Mouse (Mus musculus): Measurements from ENCODE around the gene Krtap5-2. TPM values are rescaled to one million over a fixed set of nuclear protein-coding genes. Genes with fewer than 3 reads are reported as not detected.
"Not testable (repeated sequence)": the region's sequence is repeated elsewhere in the genome, so short reads cannot be mapped to it uniquely, and the experiment has no call there.

Gene Krtap5-2
- polyA plus RNA-seq, 1 experiment from 2014 or later = not detected

DNA sequence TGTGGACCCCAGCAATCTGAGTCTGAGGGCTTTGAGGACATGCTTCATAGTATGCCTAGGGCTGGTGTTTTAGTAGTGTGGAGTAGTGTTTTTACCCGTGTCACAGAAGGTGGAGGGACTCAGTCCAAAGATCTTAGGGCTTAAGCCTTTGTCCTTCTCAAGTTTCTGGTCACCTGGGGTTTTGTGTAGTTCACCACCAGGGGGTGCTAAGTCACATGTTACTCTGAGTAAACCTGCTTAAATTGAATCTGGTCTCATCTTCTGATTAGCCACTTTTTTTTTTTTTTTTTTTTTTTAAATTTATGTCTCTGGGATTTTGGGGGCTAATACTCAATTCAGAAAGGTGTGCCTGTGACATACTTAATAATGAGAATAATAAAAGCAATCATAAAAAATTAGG lies 29.8 kb downstream of the Krtap5-2 start:
- 0% methylated on average over 1 of the region's 1 CpGs for whole genome bisulfite sequencing (ENCODE audit: insufficient replicate concordance)
- ATAC-seq (ENCODE audit: low read depth) = no peak
- Histone ChIP-seq H3K9ac (ENCODE audit: low read depth, low read length) (no peak overlapping the region), H3K4me2 (ENCODE audit: low read depth, low read length) (no peak overlapping the region), H3K4me1 (ENCODE audit: control insufficient read depth, low read depth, low read length) (no peaks in the 10 kb centered on the region), H3K9me3 (replicated peaks; ENCODE audit: control insufficient read depth, low read length) (no peaks in the 10 kb centered on the region), H3K27me3 (ENCODE audit: control insufficient read depth, insufficient read depth, low read depth, low read length) (no peaks in the 10 kb centered on the region), H3K36me3 (ENCODE audit: control insufficient read depth, insufficient read depth) (no peaks in the 10 kb centered on the region), H3K4me3 (ENCODE audit: low read depth, low read length) (no peak overlapping the region), H3K27ac (ENCODE audit: low read length) (no peak overlapping the region)

DNA sequence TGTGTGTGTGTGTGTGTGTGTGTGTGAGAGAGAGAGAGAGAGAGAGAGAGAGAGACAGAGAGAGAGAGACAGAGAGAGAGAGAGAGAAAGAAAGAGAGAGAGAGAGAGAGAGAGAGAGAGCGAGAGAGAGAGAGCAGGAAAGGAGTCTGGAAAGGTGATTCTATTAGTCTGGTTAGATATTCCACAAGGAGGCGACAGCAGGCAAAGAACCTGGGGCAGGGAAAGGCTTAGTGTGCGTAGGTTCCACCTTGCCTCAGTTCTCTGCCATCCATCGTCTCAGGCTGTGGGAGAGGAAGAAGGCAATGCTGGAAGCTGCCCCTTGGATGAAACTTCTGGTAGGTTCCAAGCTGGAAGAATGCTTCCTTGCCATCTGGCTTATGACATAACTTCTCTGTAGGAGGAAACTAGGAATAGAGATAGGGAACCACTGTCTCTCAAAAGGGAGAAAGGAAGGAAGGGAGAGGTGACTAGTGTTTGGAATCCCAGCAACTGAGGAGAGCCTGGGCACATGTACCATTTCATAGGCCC lies 30.3 kb downstream of the Krtap5-2 start:
- H3K9me3 ChIP-seq (replicated peaks; ENCODE audit: control insufficient read depth, low read length) = no peaks in the 10 kb centered on the region
- no peak overlapping the region for H3K4me3 ChIP-seq (ENCODE audit: low read depth, low read length)
- H3K9ac ChIP-seq (ENCODE audit: low read depth, low read length) = no peak overlapping the region
- no peaks in the 10 kb centered on the region for H3K36me3 ChIP-seq (ENCODE audit: control insufficient read depth, insufficient read depth)
- no peaks in the 10 kb centered on the region for H3K27me3 ChIP-seq (ENCODE audit: control insufficient read depth, insufficient read depth, low read depth, low read length)
- WGBS (ENCODE audit: insufficient replicate concordance) = 44% methylated on average over 4 of the region's 4 CpGs
- H3K4me1 ChIP-seq (ENCODE audit: control insufficient read depth, low read depth, low read length) = no peaks in the 10 kb centered on the region
- no peak overlapping the region for H3K27ac ChIP-seq (ENCODE audit: low read length)
- no peak for ATAC-seq (ENCODE audit: low read depth)
- H3K4me2 ChIP-seq (ENCODE audit: low read depth, low read length) = no peak overlapping the region

DNA sequence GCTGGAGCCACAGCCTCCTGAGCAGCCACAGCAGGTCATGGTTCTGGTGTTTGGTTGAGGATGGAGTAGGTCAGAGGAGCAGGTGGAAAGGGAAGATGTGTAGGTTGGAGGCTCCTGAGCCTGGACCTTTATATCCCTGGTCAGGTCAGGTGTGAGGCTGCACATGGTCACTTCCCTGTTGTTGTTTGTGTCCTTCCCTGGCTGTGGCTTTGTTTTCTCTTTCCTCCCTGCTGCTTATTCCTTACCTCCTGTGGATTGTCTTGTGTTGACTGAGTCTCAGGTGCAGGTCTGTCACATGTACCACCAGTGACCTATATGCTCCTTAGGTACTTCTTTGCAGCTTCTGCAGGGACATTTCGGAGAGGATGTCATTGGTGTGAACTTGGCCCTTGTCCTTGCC lies 31.3 kb downstream of the Krtap5-2 start, which contains the start of gene Gm45337:
Gm45337 (minus strand) TSS at position 101 of the 400 bp plus-strand sequence.
- 42% methylated on average over 1 of the region's 1 CpGs for WGBS (ENCODE audit: insufficient replicate concordance)

DNA sequence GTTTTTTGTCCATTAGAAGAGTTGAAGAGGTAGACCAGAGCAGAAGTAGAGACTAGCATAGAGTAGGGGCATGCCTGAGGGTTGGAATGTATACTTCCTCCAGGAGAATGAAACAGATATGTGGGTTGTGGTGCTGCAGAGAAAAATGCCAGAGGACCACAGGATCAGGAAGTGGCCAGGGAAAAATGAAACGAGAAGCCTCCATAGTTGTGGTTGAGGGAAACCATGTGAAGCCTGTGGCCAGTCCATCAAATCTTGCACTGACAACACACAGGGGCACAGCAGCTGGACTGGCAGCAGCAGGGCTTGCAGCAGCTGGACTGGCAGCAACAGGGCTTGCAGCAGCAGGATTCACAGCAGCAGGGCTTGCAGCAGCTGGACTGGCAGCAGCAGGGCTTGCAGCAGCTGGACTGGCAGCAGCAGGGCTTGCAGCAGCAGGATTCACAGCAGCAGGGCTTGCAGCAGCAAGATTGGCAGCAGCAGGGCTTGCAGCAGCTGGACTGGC lies 32.2 kb downstream of the Krtap5-2 start:
- not testable (repeated sequence) for H3K4me1 ChIP-seq (ENCODE audit: control insufficient read depth, low read depth, low read length); H3K4me2 ChIP-seq (ENCODE audit: low read depth, low read length); H3K27me3 ChIP-seq (ENCODE audit: control insufficient read depth, insufficient read depth, low read depth, low read length); H3K4me3 ChIP-seq (ENCODE audit: low read depth, low read length); H3K9ac ChIP-seq (ENCODE audit: low read depth, low read length); ATAC-seq (ENCODE audit: low read depth); H3K9me3 ChIP-seq (replicated peaks; ENCODE audit: control insufficient read depth, low read length); H3K27ac ChIP-seq (ENCODE audit: low read length); H3K36me3 ChIP-seq (ENCODE audit: control insufficient read depth, insufficient read depth)
- 0% methylated on average over 1 of the region's 1 CpGs for WGBS (ENCODE audit: insufficient replicate concordance)

More for the DNA sequence above, 31.3 kb downstream of the Krtap5-2 start, which contains the start of gene Gm45337:
- Histone ChIP-seq H3K4me1 (ENCODE audit: control insufficient read depth, low read depth, low read length) (no peaks in the 10 kb centered on the region), H3K9me3 (replicated peaks; ENCODE audit: control insufficient read depth, low read length) (no peaks in the 10 kb centered on the region), H3K27me3 (ENCODE audit: control insufficient read depth, insufficient read depth, low read depth, low read length) (no peaks in the 10 kb centered on the region), H3K9ac (ENCODE audit: low read depth, low read length) (no peak within 1 kb of the TSS), H3K27ac (ENCODE audit: low read length) (no peak within 1 kb of the TSS), H3K4me2 (ENCODE audit: low read depth, low read length) (no peak within 1 kb of the TSS), H3K36me3 (ENCODE audit: control insufficient read depth, insufficient read depth) (no peaks in the 10 kb centered on the region), H3K4me3 (ENCODE audit: low read depth, low read length) (no peak within 1 kb of the TSS)
- ATAC-seq (ENCODE audit: low read depth) = no peak

DNA sequence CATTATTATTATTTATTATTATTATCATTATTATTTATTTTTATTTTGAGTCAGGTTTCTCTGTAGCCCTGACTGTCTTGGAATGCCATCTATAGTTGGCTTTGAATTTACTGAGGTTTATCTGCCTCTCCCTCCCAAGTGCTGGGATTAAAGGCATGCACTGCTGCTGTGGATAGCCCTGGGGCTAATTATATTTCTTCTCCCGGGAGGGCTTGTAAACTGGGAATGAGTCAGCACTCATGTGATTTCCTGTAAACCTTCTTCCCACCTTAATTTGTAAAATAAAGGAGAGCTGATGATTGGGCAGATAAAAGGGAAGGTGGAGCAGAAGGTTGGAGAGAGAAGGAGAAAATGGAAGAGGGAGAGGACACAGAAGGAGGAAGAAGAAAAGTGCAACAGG lies 35.1 kb downstream of the Krtap5-2 start:
- ATAC-seq (ENCODE audit: low read depth) = no peak
- H3K4me3 ChIP-seq (ENCODE audit: low read depth, low read length) = no peak overlapping the region
- 18% methylated on average over 1 of the region's 1 CpGs for WGBS (ENCODE audit: insufficient replicate concordance)

DNA sequence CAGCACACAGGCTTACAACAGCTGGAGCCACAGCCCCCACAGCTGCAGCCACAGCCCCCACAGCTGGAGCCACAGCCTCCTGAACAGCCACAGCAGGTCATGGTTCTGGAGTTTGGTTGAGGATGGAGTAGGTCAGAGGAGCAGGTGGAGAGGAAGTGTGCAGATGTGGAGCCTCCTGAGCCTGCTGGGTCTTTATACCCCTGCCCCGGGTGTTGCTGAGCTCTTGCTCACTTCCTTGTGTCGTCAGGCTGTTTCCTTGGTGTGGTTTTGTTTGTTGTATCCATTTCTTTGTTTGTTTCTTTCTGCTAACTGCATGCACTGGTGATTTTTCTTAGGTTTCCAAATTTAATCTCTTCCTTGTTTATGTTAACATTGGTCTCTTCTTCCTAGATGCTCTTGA lies 39.9 kb downstream of the Krtap5-2 start, which contains the start of gene Gm39115:
Gm39115 (minus strand) TSS at position 101 of the 400 bp plus-strand sequence.
- not testable (repeated sequence) for H3K4me3 ChIP-seq (ENCODE audit: low read depth, low read length); H3K27me3 ChIP-seq (ENCODE audit: control insufficient read depth, insufficient read depth, low read depth, low read length); H3K4me1 ChIP-seq (ENCODE audit: control insufficient read depth, low read depth, low read length); H3K36me3 ChIP-seq (ENCODE audit: control insufficient read depth, insufficient read depth); H3K9ac ChIP-seq (ENCODE audit: low read depth, low read length); H3K4me2 ChIP-seq (ENCODE audit: low read depth, low read length); H3K9me3 ChIP-seq (replicated peaks; ENCODE audit: control insufficient read depth, low read length); ATAC-seq (ENCODE audit: low read depth); H3K27ac ChIP-seq (ENCODE audit: low read length)
- 2% methylated on average over 2 of the region's 2 CpGs for WGBS (ENCODE audit: insufficient replicate concordance)

More for the DNA sequence above, 35.1 kb downstream of the Krtap5-2 start:
- no peak overlapping the region for H3K9ac ChIP-seq (ENCODE audit: low read depth, low read length)
- H3K27ac ChIP-seq (ENCODE audit: low read length) = no peak overlapping the region
- H3K36me3 ChIP-seq (ENCODE audit: control insufficient read depth, insufficient read depth) = no peaks in the 10 kb centered on the region
- no peaks in the 10 kb centered on the region for H3K9me3 ChIP-seq (replicated peaks; ENCODE audit: control insufficient read depth, low read length)
- no peak overlapping the region for H3K4me2 ChIP-seq (ENCODE audit: low read depth, low read length)
- H3K4me1 ChIP-seq (ENCODE audit: control insufficient read depth, low read depth, low read length) = no peaks in the 10 kb centered on the region
- H3K27me3 ChIP-seq (ENCODE audit: control insufficient read depth, insufficient read depth, low read depth, low read length) = no peaks in the 10 kb centered on the region

DNA sequence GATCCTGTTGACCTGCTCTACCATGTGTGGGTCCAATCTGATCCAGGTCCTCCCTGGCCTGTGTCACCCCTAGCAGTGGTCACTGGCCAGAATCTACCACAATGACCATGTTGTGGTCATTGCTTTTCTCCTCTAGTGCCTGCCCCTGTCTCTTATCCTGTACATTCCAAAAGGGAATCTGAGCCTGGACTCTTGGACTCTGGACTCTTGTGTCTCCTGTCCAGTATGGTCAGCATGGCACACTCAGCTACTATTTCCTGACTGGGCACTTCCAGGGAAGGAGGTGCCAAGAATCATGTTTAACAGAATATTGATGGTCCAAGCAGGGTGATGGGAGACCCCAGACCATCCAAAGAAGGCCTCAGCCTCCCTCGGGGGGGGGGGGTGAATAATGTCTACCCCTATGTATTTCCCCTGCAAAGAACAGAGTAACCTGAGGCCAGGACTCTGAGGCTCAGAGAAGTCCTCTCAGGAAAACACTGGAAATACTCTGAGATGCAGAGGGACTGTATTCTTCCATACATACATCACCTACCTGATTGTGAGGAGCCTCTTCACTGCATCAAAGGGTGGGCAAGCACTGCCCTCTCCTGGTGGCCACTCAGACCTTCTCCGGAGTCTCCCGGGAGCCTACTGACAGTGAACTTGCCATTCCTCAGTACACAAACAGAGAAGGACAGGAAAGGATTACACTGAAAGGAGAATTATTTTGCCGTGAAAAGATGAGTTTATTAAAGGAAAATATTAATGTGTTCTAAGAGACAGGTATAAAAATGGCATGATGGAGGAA lies 41.4 kb downstream of the Krtap5-2 start:
- ATAC-seq (ENCODE audit: low read depth) = no peak
- WGBS (ENCODE audit: insufficient replicate concordance) = 35% methylated on average over 4 of the region's 4 CpGs
- no peaks in the 10 kb centered on the region for H3K9me3 ChIP-seq (replicated peaks; ENCODE audit: control insufficient read depth, low read length)
- H3K4me3 ChIP-seq (ENCODE audit: low read depth, low read length) = no peak overlapping the region
- H3K27me3 ChIP-seq (ENCODE audit: control insufficient read depth, insufficient read depth, low read depth, low read length) = no peaks in the 10 kb centered on the region
- H3K4me2 ChIP-seq (ENCODE audit: low read depth, low read length) = no peak overlapping the region
- H3K9ac ChIP-seq (ENCODE audit: low read depth, low read length) = no peak overlapping the region
- no peaks in the 10 kb centered on the region for H3K36me3 ChIP-seq (ENCODE audit: control insufficient read depth, insufficient read depth)
- H3K4me1 ChIP-seq (ENCODE audit: control insufficient read depth, low read depth, low read length) = no peaks in the 10 kb centered on the region
- no peak overlapping the region for H3K27ac ChIP-seq (ENCODE audit: low read length)

DNA sequence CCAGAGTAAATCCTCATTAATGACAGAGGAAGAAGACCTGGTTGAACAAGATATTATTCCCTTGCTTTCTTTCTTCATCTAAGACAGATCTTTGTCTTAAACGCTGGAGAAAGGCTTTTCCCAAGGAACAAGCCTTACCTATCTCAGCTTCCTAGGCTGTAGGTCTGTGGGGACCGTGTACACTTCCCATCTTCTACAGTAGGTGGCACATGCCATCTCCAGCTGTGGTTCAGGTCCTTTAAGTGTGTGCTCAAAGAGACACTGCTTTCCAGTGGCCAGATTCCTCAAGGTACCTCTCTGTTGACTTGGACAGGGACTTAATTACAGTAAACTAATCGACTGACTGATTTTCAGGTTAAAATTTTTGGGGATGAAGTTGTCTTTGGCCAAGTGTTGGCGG lies 47.0 kb downstream of the Krtap5-2 start:
- no peaks in the 10 kb centered on the region for H3K27me3 ChIP-seq (ENCODE audit: control insufficient read depth, insufficient read depth, low read depth, low read length)
- no peaks in the 10 kb centered on the region for H3K36me3 ChIP-seq (ENCODE audit: control insufficient read depth, insufficient read depth)
- no peaks in the 10 kb centered on the region for H3K9me3 ChIP-seq (replicated peaks; ENCODE audit: control insufficient read depth, low read length)
- no peak overlapping the region for H3K9ac ChIP-seq (ENCODE audit: low read depth, low read length)
- no peak overlapping the region for H3K4me2 ChIP-seq (ENCODE audit: low read depth, low read length)
- H3K4me1 ChIP-seq (ENCODE audit: control insufficient read depth, low read depth, low read length) = no peaks in the 10 kb centered on the region
- ATAC-seq (ENCODE audit: low read depth) = no peak
- no peak overlapping the region for H3K4me3 ChIP-seq (ENCODE audit: low read depth, low read length)
- 26% methylated on average over 4 of the region's 4 CpGs for WGBS (ENCODE audit: insufficient replicate concordance)
- no peak overlapping the region for H3K27ac ChIP-seq (ENCODE audit: low read length)
